Mouse (Mus musculus) intestine, postnatal 0 days (tissue): Measurements from ENCODE around the gene Snx18. TPM values are rescaled to one million over a fixed set of nuclear protein-coding genes. Genes with fewer than 3 reads are reported as not detected.

Experiments used
- ATAC-seq: fragments of 200-750 bp; cut with Nextera tagmentation; 2 replicates; pipeline ENCODE4 v1.8.0; 2017; ENCODE audit warnings: mild to moderate bottlenecking, moderate TSS enrichment, moderate library complexity
- H3K27ac ChIP-seq: fragments of 300-500 bp; sonication (generic); 2 replicates; pipeline ENCODE4 v1.5.1; 2014; ENCODE audit warnings: mild to moderate bottlenecking, low read depth, low read length, moderate library complexity
- H3K27me3 ChIP-seq: fragments of 300-500 bp; sonication (generic); replicated peaks from 2 replicates; pipeline ENCODE4 v1.6.1; 2014; ENCODE audit warnings: low read length, mixed read lengths; ENCODE audit not compliant: control insufficient read depth, insufficient read depth
- H3K36me3 ChIP-seq: fragments of 300-500 bp; sonication (generic); 2 replicates; pipeline ENCODE4 v1.6.1; 2014; ENCODE audit warnings: mild to moderate bottlenecking, moderate library complexity; ENCODE audit not compliant: control insufficient read depth, insufficient read depth
- H3K4me1 ChIP-seq: fragments of 300-500 bp; sonication (generic); replicated peaks from 2 replicates; pipeline ENCODE4 v1.6.1; 2014; ENCODE audit warnings: antibody characterized with exemption, low read length, mixed read lengths; ENCODE audit not compliant: control insufficient read depth, insufficient read depth
- H3K4me2 ChIP-seq: fragments of 300-500 bp; sonication (generic); replicated peaks from 2 replicates; pipeline ENCODE4 v1.6.1; 2014; ENCODE audit warnings: low read depth, mild to moderate bottlenecking, moderate library complexity
- H3K4me3 ChIP-seq: fragments of 300-500 bp; sonication (generic); 2 replicates; pipeline ENCODE4 v1.5.1; 2014; ENCODE audit warnings: low read depth, low read length
- H3K9ac ChIP-seq: fragments of 300-500 bp; sonication (generic); 2 replicates; pipeline ENCODE4 v1.6.1; 2014; ENCODE audit warnings: mild to moderate bottlenecking, low read depth, low read length
- H3K9me3 ChIP-seq: fragments of 300-500 bp; sonication (generic); 2 replicates; pipeline ENCODE4 v1.6.1; 2016; ENCODE audit warnings: mixed run types; ENCODE audit not compliant: control insufficient read depth
- CTCF ChIP-seq: sonication (generic); IDR thresholded peaks from 2 replicates; pipeline ENCODE4 v1.5.1; 2016; ENCODE audit warnings: low read depth, mild to moderate bottlenecking, control low read depth, antibody characterized with exemption, moderate library complexity
- WGBS: fragments of 180-500 bp; shearing (Covaris S2); extraction: QIAGEN DNeasy Blood & Tissue Kit; methylation state at CpG from one replicate; pipeline ENCODE4 v1.1.7; 2014; 5-methylcytosine and 5-hydroxymethylcytosine counted together
- polyA plus RNA-seq: library from polyadenylated mRNA; unstranded; fragments of >200 nt; fragmentation: Nextera tagmentation; extraction: Ambion mirVana; gene quantifications from 2 replicates; pipeline ENCODE4 v1.2.1, GENCODE M21; 2015

Snx18 gene
- polyA plus RNA-seq, 1 experiment from 2014 or later, result 13.2 TPM

GRCm38 (mm10) chr13:113595219-113595618, 23.1 kb downstream of the Snx18 start:
- Histone ChIP-seq H3K36me3 (peaks cover 22% of the 10 kb centered on the region), H3K4me3 (no peak overlapping the region), H3K27me3 (no peaks in the 10 kb centered on the region), H3K4me1 (no peaks in the 10 kb centered on the region), H3K27ac (no peak overlapping the region), H3K9ac (no peak overlapping the region), H3K4me2 (no peak overlapping the region), H3K9me3 (no peaks in the 10 kb centered on the region)
- ATAC-seq, result no peak
- no peak for TF ChIP-seq CTCF
- WGBS, result 70% methylated on average over 8 of the region's 8 CpGs

GRCm38 (mm10) chr13:113594361-113594760, 24.0 kb downstream of the Snx18 start:
- ATAC-seq, result no peak

GRCm38 (mm10) chr13:113593711-113594110, 24.7 kb downstream of the Snx18 start:
- Histone ChIP-seq H3K4me1 (no peaks in the 10 kb centered on the region), H3K27me3 (no peaks in the 10 kb centered on the region), H3K36me3 (peaks cover 25% of the 10 kb centered on the region), H3K4me3 (no peak overlapping the region), H3K27ac (no peak overlapping the region), H3K9ac (no peak overlapping the region), H3K4me2 (no peak overlapping the region), H3K9me3 (no peaks in the 10 kb centered on the region)
- ATAC-seq, result no peak
- WGBS, result 84% methylated on average over 17 of the region's 17 CpGs
- no peak for TF ChIP-seq CTCF

More at GRCm38 (mm10) chr13:113594361-113594760, 24.0 kb downstream of the Snx18 start:
- H3K9me3 ChIP-seq, result no peaks in the 10 kb centered on the region
- WGBS, result 91% methylated on average over 12 of the region's 12 CpGs
- peaks cover 25% of the 10 kb centered on the region for H3K36me3 ChIP-seq
- H3K27ac ChIP-seq, result no peak overlapping the region
- no peak overlapping the region for H3K4me3 ChIP-seq
- TF ChIP-seq CTCF, result no peak
- H3K4me1 ChIP-seq, result no peaks in the 10 kb centered on the region
- no peak overlapping the region for H3K9ac ChIP-seq
- H3K4me2 ChIP-seq, result no peak overlapping the region
- no peaks in the 10 kb centered on the region for H3K27me3 ChIP-seq

GRCm38 (mm10) chr13:113592703-113593200, 25.6 kb downstream of the Snx18 start:
- Histone ChIP-seq H3K27ac (no peak overlapping the region), H3K4me1 (no peaks in the 10 kb centered on the region), H3K27me3 (no peaks in the 10 kb centered on the region), H3K9me3 (no peaks in the 10 kb centered on the region), H3K4me3 (no peak overlapping the region), H3K4me2 (no peak overlapping the region), H3K9ac (no peak overlapping the region), H3K36me3 (peaks cover 25% of the 10 kb centered on the region)
- no peak for ATAC-seq
- 77% methylated on average over 13 of the region's 13 CpGs for WGBS
- TF ChIP-seq CTCF, result no peak

- Histone ChIP-seq H3K4me1 (no peaks in the 10 kb centered on the region), H3K9me3 (no peaks in the 10 kb centered on the region), H3K27ac (no peak overlapping the region), H3K9ac (no peak overlapping the region), H3K27me3 (no peaks in the 10 kb centered on the region), H3K4me2 (no peak overlapping the region), H3K36me3 (peaks cover 25% of the 10 kb centered on the region), H3K4me3 (no peak overlapping the region)
- WGBS, result 70% methylated on average over 11 of the region's 11 CpGs
- no peak for TF ChIP-seq CTCF
- no peak for ATAC-seq
Measured at GRCm38 (mm10) chr13:113591336-113591735, 27.0 kb downstream of the Snx18 start.

- Histone ChIP-seq H3K27me3 (no peaks in the 10 kb centered on the region), H3K27ac (no peak overlapping the region), H3K4me2 (no peak overlapping the region), H3K4me3 (no peak overlapping the region), H3K4me1 (no peaks in the 10 kb centered on the region), H3K9me3 (no peaks in the 10 kb centered on the region), H3K36me3 (peaks cover 25% of the 10 kb centered on the region), H3K9ac (no peak overlapping the region)
- 92% methylated on average over 4 of the region's 4 CpGs for WGBS
- ATAC-seq, result no peak
- no peak for TF ChIP-seq CTCF
Measured at GRCm38 (mm10) chr13:113590216-113590615, 28.1 kb downstream of the Snx18 start.

- no peaks in the 10 kb centered on the region for H3K4me1 ChIP-seq
- no peak for TF ChIP-seq CTCF
- H3K4me3 ChIP-seq, result no peak overlapping the region
- no peak overlapping the region for H3K4me2 ChIP-seq
- H3K36me3 ChIP-seq, result peaks cover 25% of the 10 kb centered on the region
- no peaks in the 10 kb centered on the region for H3K9me3 ChIP-seq
- no peak for ATAC-seq
- no peak overlapping the region for H3K27ac ChIP-seq
- no peaks in the 10 kb centered on the region for H3K27me3 ChIP-seq
- H3K9ac ChIP-seq, result no peak overlapping the region
- 51% methylated on average over 7 of the region's 7 CpGs for WGBS
Measured at GRCm38 (mm10) chr13:113589499-113589898, 28.9 kb downstream of the Snx18 start.
